Mouse (Mus musculus) liver, embryonic 14.5 days (tissue): ENCODE results near the gene Mapk1. TPM values are rescaled to one million over a fixed set of nuclear protein-coding genes. Genes with fewer than 3 reads are reported as not detected.
A peak's percentile ranks its signal among the peaks of the same experiment; 100 is the strongest.

Experiments
- ATAC-seq: fragments of 200-750 bp; cut with Nextera tagmentation; 2 replicates; pipeline ENCODE4 v1.8.0; 2017; ENCODE audit warnings: moderate number of reproducible peaks, mild to moderate bottlenecking, moderate library complexity; ENCODE audit not compliant: insufficient read depth
- DNase-seq, 3 experiments: peaks; one replicate each; pipeline ENCODE4 v3.0.0-alpha.2; 2012 to 2013; ENCODE audit warnings: low read depth in 3 of 3, low spot score in 3 of 3
- H3K27ac ChIP-seq: fragments of 300-500 bp; sonication (generic); 2 replicates; pipeline ENCODE4 v1.5.1; 2014; ENCODE audit warnings: moderate library complexity, mild to moderate bottlenecking, control low read depth, inconsistent platforms
- H3K27me3 ChIP-seq: fragments of 300-500 bp; sonication (generic); 2 replicates; pipeline ENCODE4 v1.6.1; 2014; ENCODE audit warnings: mild to moderate bottlenecking, low read length, moderate library complexity; ENCODE audit not compliant: control insufficient read depth, insufficient read depth
- H3K36me3 ChIP-seq: fragments of 300-500 bp; sonication (generic); replicated peaks from 2 replicates; pipeline ENCODE4 v1.6.1; 2014; ENCODE audit warnings: low read depth; ENCODE audit not compliant: control insufficient read depth, insufficient read depth
- H3K4me1 ChIP-seq, 2 experiments: fragments of 200-500 bp in 1 of 2; fragments of 300-500 bp in 1 of 2; sonication (generic) in 1 of 2; replicated peaks; 2 replicates each; pipeline ENCODE4 v1.6.1; 2012 to 2014; ENCODE audit warnings: antibody characterized with exemption in 1 of 2, inconsistent platforms in 1 of 2, low read length in 1 of 2; ENCODE audit not compliant: control insufficient read depth in 2 of 2, insufficient read depth in 2 of 2
- H3K4me2 ChIP-seq: fragments of 300-500 bp; sonication (generic); 2 replicates; pipeline ENCODE4 v1.6.1; 2014; ENCODE audit warnings: low read depth, mild to moderate bottlenecking, control low read depth, moderate library complexity
- H3K4me3 ChIP-seq, 2 experiments: fragments of 200-500 bp in 1 of 2; fragments of 300-500 bp in 1 of 2; sonication (generic) in 1 of 2; 2 replicates each; pipeline ENCODE4 v1.5.1; 2012 to 2014; ENCODE audit warnings: low read depth in 2 of 2, low read length in 2 of 2, mild to moderate bottlenecking in 2 of 2, control low read depth in 1 of 2, inconsistent platforms in 1 of 2, moderate library complexity in 1 of 2; ENCODE audit not compliant: insufficient read depth in 1 of 2
- H3K9ac ChIP-seq: fragments of 300-500 bp; sonication (generic); replicated peaks from 2 replicates; pipeline ENCODE4 v1.6.1; 2014; ENCODE audit warnings: mild to moderate bottlenecking, control low read depth, moderate library complexity
- H3K9me3 ChIP-seq: fragments of 300-500 bp; sonication (generic); 2 replicates; pipeline ENCODE4 v1.6.1; 2016; ENCODE audit warnings: low read length, mixed read lengths; ENCODE audit not compliant: control insufficient read depth
- CTCF ChIP-seq: IDR thresholded peaks from 2 replicates; pipeline ENCODE4 v1.5.1; 2016; ENCODE audit warnings: antibody characterized with exemption, low read depth, control low read depth
- EP300 ChIP-seq: IDR thresholded peaks from 2 replicates; pipeline ENCODE4 v1.6.1; 2016; ENCODE audit warnings: antibody characterized with exemption, low read depth
- WGBS: fragments of 180-500 bp; shearing (Covaris S2); extraction: QIAGEN DNeasy Blood & Tissue Kit; methylation state at CpG from one replicate; pipeline ENCODE4 v1.1.7; 2014; ENCODE audit not compliant: insufficient replicate concordance; 5-methylcytosine and 5-hydroxymethylcytosine counted together
- polyA plus RNA-seq, 2 experiments: library from polyadenylated mRNA; depleted of rRNA in 1 of 2; stranded (reverse) in 1 of 2; unstranded in 1 of 2; fragments of >200 nt; fragmentation: Nextera tagmentation in 1 of 2; extraction: Ambion mirVana in 1 of 2; gene quantifications; 2 replicates each; pipeline versions ENCODE4 v1.2.1 to v1.2.3; 2012 to 2014

The Mapk1 gene
- polyA plus RNA-seq, 2 experiments = 55.1 to 91.6 TPM

DNA sequence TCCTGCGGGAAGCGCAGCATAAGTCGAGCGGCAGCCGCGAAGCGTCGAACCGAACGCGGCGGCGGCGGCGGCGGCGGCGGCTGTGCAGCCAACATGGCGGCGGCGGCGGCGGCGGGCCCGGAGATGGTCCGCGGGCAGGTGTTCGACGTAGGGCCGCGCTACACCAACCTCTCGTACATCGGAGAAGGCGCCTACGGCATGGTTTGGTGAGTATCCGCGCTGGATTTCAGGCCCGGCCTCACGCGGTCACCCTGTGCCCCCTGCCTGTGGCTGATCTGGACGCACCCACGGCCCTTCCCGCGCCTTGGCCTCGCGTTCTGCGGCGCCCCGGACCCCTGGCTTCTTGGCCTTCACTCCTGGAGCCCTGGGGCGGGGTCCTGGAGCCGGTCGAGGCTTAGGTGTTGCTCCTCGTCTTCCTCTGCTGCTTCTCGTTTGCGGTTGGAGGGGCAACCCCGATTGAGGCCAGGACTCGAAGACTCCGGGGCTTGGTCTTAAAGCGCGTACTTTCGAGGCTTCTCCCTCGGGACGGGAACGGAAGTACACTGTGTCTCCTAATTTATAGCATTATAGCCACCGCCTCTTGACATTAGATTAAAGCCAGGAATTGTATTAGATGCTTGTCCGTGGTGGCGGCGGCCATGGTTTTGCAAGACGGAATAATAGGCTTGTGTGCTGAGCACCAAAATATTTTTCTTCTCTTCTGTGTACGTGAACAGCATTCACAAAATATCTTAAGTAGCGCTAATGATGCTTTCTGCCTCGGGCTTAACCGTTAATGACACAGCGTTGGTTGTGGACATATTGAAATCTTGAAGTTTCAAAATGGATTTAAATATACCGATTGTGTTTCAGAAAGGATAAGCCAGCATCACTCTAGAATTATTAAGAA lies 596 bp downstream of the Mapk1 start:
- Histone ChIP-seq H3K27me3 (no peaks in the 10 kb centered on the region), H3K9me3 (no peaks in the 10 kb centered on the region), H3K4me3 (peak overlapping the region; percentile 91 to 98), H3K36me3 (peaks cover 3% of the 10 kb centered on the region), H3K4me2 (peak overlapping the region; percentile 82), H3K4me1 (peaks cover 16 to 17% of the 10 kb centered on the region in 2 experiments), H3K27ac (peak overlapping the region; percentile 37), H3K9ac (peak overlapping the region; percentile 96)
- peak; percentile 34; the same call in 1 of the 2 replicates for TF ChIP-seq CTCF
- no peak for TF ChIP-seq EP300
- WGBS = under 1% methylated on average over 68 of the region's 75 CpGs
- DNase-seq = peak in 2 of 3 experiments; percentile 39 to 56
- ATAC-seq = peak; percentile 74

DNA sequence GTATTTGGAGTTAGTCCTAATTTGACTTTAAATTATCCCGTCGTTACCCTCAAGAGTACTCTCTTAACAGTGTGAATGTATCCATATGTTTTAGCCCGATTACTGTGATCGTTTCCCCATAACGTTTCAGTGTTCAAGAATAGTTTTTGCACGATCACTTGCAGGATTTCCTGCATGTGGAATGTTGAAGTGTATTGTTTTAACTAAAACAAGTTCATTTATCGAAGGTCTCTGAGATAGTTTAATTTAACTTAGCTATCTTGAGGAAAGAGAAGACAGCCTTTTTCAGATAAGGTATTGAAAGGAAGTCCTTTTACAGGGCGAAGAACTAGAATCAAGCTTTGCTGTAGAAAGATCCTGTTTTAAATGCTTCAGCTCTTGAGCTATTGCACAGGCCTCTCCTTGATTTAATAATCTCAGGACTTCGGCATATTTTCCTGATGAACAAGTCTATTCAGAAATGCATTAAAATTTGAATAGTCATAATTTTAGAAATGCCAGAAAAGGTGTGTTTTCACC lies 1.3 kb downstream of the Mapk1 start:
- H3K4me3 ChIP-seq = peak overlapping the region; percentile 91 to 98
- no peaks in the 10 kb centered on the region for H3K9me3 ChIP-seq
- WGBS = 6% methylated on average over 9 of the region's 9 CpGs
- peaks cover 17 to 19% of the 10 kb centered on the region in 2 experiments for H3K4me1 ChIP-seq
- ATAC-seq = no peak
- H3K4me2 ChIP-seq = peak overlapping the region; percentile 82
- H3K27ac ChIP-seq = no peak overlapping the region
- no peak for DNase-seq
- peaks cover 6% of the 10 kb centered on the region for H3K36me3 ChIP-seq
- peak overlapping the region; percentile 96 for H3K9ac ChIP-seq
- no peak for TF ChIP-seq CTCF
- TF ChIP-seq EP300 = no peak
- H3K27me3 ChIP-seq = no peaks in the 10 kb centered on the region

DNA sequence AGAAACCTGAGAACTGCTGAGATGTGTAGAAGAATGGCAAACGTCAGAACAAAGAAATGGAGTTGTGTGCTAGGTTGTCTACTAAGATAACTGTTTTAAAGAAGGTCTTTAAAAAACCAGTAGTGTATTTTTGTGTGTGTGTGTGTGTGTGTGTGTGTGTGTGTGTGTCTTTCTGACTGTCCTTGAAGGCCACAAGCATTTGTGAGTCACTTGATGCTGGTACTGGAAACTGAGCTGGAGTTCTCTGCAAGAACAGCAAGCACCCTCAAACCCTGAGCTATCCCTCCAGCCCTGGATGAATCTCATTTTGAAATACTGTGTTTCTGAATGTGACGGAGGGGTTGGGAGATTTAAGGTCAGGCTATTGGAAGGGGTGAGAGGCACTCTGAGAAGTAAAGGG lies 4.1 kb downstream of the Mapk1 start:
- no peak for ATAC-seq

DNA sequence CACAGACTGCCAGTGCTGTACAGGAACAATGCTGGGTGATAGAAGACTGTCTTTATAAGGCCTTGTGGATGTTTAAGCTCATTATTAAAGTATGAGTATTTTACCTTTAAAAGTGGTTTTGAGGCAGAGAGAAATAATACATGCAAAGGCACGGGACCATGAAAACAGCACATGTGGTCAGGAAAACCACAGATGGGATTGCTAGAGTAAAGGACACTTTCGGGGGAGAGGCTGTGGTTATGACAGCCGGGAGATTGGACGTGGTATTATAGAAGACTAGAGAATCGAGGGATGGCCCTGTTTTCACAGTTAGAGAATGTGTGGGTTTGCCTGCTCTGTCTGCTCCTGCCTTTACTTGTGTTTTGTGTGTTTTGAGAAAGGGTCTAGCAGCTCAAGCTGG lies 5.7 kb downstream of the Mapk1 start:
- H3K9ac ChIP-seq = no peak overlapping the region
- ATAC-seq = no peak
- TF ChIP-seq EP300 (no peak), CTCF (no peak)
- no peak overlapping the region for H3K4me3 ChIP-seq
- peaks cover 10% of the 10 kb centered on the region for H3K36me3 ChIP-seq
- WGBS = 24% methylated on average over 5 of the region's 5 CpGs
- no peak overlapping the region for H3K27ac ChIP-seq
- H3K4me1 ChIP-seq = peaks cover 21 to 22% of the 10 kb centered on the region in 2 experiments
- H3K4me2 ChIP-seq = no peak overlapping the region
- no peaks in the 10 kb centered on the region for H3K27me3 ChIP-seq
- H3K9me3 ChIP-seq = no peaks in the 10 kb centered on the region
- DNase-seq = no peak

More for the DNA sequence above, 4.1 kb downstream of the Mapk1 start:
- Histone ChIP-seq H3K36me3 (peaks cover 6% of the 10 kb centered on the region), H3K4me1 (peaks cover 23 to 25% of the 10 kb centered on the region in 2 experiments), H3K27me3 (no peaks in the 10 kb centered on the region), H3K4me3 (no peak overlapping the region), H3K27ac (no peak overlapping the region), H3K9ac (no peak overlapping the region), H3K4me2 (no peak overlapping the region), H3K9me3 (no peaks in the 10 kb centered on the region)
- TF ChIP-seq EP300 (no peak), CTCF (no peak)
- no peak for DNase-seq
- WGBS = 73% methylated on average over 2 of the region's 2 CpGs

DNA sequence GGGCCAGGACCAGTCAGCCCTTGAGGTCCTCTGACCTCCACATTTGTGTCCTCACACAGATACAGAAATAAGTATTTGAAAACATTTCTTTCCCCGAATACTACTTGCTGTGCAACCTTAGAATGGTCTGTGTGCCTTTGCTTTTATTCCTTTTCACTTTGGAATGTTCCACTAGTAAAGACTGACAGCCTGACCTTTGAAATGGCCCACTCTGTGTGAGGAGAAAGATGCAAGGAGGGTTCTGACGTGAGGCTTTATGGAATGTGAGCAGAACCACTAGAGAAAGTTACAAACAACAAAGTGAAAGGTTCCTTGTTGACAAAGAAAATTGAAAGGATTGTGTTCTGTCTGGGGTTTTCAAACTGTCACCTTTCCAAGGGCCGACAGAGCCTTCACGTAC lies 6.8 kb downstream of the Mapk1 start:
- TF ChIP-seq EP300 = no peak
- H3K4me1 ChIP-seq = peaks cover 18 to 25% of the 10 kb centered on the region in 2 experiments
- ATAC-seq = no peak

More for the DNA sequence above, 6.8 kb downstream of the Mapk1 start:
- Histone ChIP-seq H3K9me3 (no peaks in the 10 kb centered on the region), H3K4me2 (no peak overlapping the region), H3K4me3 (no peak overlapping the region), H3K36me3 (peaks cover 10% of the 10 kb centered on the region), H3K9ac (no peak overlapping the region), H3K27me3 (no peaks in the 10 kb centered on the region), H3K27ac (no peak overlapping the region)
- WGBS = 86% methylated on average over 4 of the region's 4 CpGs
- DNase-seq = no peak
